Mouse (Mus musculus): ENCODE data around the gene Lpar5.
A peak's percentile ranks its signal among the peaks of the same experiment; 100 is the strongest.

GRCm38 (mm10) chr6:125104223-125104622 is 36.5 kb downstream of the Lpar5 start:
- no peak for TF ChIP-seq GATA1 (IDR thresholded peaks at IDR 0.05; ENCODE audit: borderline replicate concordance, low read length)
- no peak for TF ChIP-seq CTCF (IDR thresholded peaks at IDR 0.05; ENCODE audit: low read depth, low read length)
- TF ChIP-seq POLR2AphosphoS5 (IDR thresholded peaks at IDR 0.05; ENCODE audit: insufficient replicate concordance, low read depth, low read length) = no peak
- peak; percentile 37; the same call in 1 of the 2 replicates for TF ChIP-seq TAL1 (conservative IDR thresholded peaks at IDR 0.05; ENCODE audit: low read depth, low read length)
